Mouse (Mus musculus): ENCODE measurements around the gene Dnmt3l. TPM values are rescaled to one million over a fixed set of nuclear protein-coding genes. Genes with fewer than 3 reads are reported as not detected.
A peak's percentile ranks its signal among the peaks of the same experiment; 100 is the strongest.
"Not testable (repeated sequence)": the region's sequence is repeated elsewhere in the genome, so short reads cannot be mapped to it uniquely, and the experiment has no call there.

Gene Dnmt3l
- polyA plus RNA-seq, 1 experiment from 2014 or later: 0.86 TPM

- peaks cover 29% of the 10 kb centered on the region for H3K4me1 ChIP-seq
- not testable (repeated sequence) for H3K4me3 ChIP-seq (replicated peaks); H3K4me2 ChIP-seq; ATAC-seq (ENCODE audit: insufficient read depth, low FRiP score, low read depth); H3K27ac ChIP-seq; H3K9ac ChIP-seq; H3K36me3 ChIP-seq; H3K27me3 ChIP-seq (replicated peaks); H3K9me3 ChIP-seq
- WGBS: 93% methylated on average over 5 of the region's 5 CpGs
Observed at GRCm38 (mm10) chr10:78011116-78011515, 30.6 kb upstream of the Dnmt3l start.

GRCm38 (mm10) chr10:78012661-78013495 is 28.9 kb upstream of the Dnmt3l start:
- Histone ChIP-seq H3K27me3 (replicated peaks) (no peaks in the 10 kb centered on the region), H3K4me1 (peaks cover 14% of the 10 kb centered on the region), H3K4me3 (replicated peaks) (no peak overlapping the region), H3K27ac (no peak overlapping the region), H3K9ac (no peak overlapping the region), H3K9me3 (no peaks in the 10 kb centered on the region), H3K4me2 (no peak overlapping the region), H3K36me3 (no peaks in the 10 kb centered on the region)
- 88% methylated on average over 18 of the region's 18 CpGs for WGBS
- ATAC-seq (ENCODE audit: insufficient read depth, low FRiP score, low read depth): no peak

GRCm38 (mm10) chr10:78015489-78015888 is 26.3 kb upstream of the Dnmt3l start:
- H3K9me3 ChIP-seq: no peaks in the 10 kb centered on the region
- H3K27me3 ChIP-seq (replicated peaks): no peaks in the 10 kb centered on the region
- H3K36me3 ChIP-seq: no peaks in the 10 kb centered on the region
- H3K27ac ChIP-seq: no peak overlapping the region
- ATAC-seq (ENCODE audit: insufficient read depth, low FRiP score, low read depth): no peak
- 78% methylated on average over 1 of the region's 1 CpGs for WGBS
- no peak overlapping the region for H3K9ac ChIP-seq
- H3K4me2 ChIP-seq: no peak overlapping the region
- H3K4me1 ChIP-seq: peaks cover 4% of the 10 kb centered on the region; the same call in 1 of the 2 replicates
- no peak overlapping the region for H3K4me3 ChIP-seq (replicated peaks)

GRCm38 (mm10) chr10:78016366-78016765 is 25.4 kb upstream of the Dnmt3l start:
- 55% methylated on average over 5 of the region's 5 CpGs for WGBS
- H3K9me3 ChIP-seq: no peaks in the 10 kb centered on the region

GRCm38 (mm10) chr10:78018797-78019203 is 22.9 kb upstream of the Dnmt3l start:
- Histone ChIP-seq H3K9ac (no peak overlapping the region), H3K27ac (no peak overlapping the region), H3K9me3 (no peaks in the 10 kb centered on the region), H3K27me3 (replicated peaks) (no peaks in the 10 kb centered on the region), H3K4me2 (peak overlapping the region; percentile 52), H3K4me1 (peaks cover 3% of the 10 kb centered on the region; the same call in 1 of the 2 replicates), H3K4me3 (replicated peaks) (peak overlapping the region; percentile 21), H3K36me3 (no peaks in the 10 kb centered on the region)
- WGBS: 20% methylated on average over 19 of the region's 19 CpGs
- ATAC-seq (ENCODE audit: insufficient read depth, low FRiP score, low read depth): peak; percentile 77

More at GRCm38 (mm10) chr10:78016366-78016765, 25.4 kb upstream of the Dnmt3l start:
- H3K27me3 ChIP-seq (replicated peaks): no peaks in the 10 kb centered on the region
- no peaks in the 10 kb centered on the region for H3K36me3 ChIP-seq
- H3K27ac ChIP-seq: no peak overlapping the region
- no peak overlapping the region for H3K4me2 ChIP-seq
- H3K9ac ChIP-seq: no peak overlapping the region
- peaks cover 3% of the 10 kb centered on the region; the same call in 1 of the 2 replicates for H3K4me1 ChIP-seq
- no peak for ATAC-seq (ENCODE audit: insufficient read depth, low FRiP score, low read depth)
- H3K4me3 ChIP-seq (replicated peaks): no peak overlapping the region

GRCm38 (mm10) chr10:78019291-78019690 is 22.5 kb upstream of the Dnmt3l start:
- H3K4me2 ChIP-seq: no peak overlapping the region

GRCm38 (mm10) chr10:78019984-78020383 is 21.8 kb upstream of the Dnmt3l start:
- H3K9ac ChIP-seq; ATAC-seq (ENCODE audit: insufficient read depth, low FRiP score, low read depth): not testable (repeated sequence)

More at GRCm38 (mm10) chr10:78019291-78019690, 22.5 kb upstream of the Dnmt3l start:
- 0 out of 2 replicates have a peak, but pooled peaks have one; percentile 35 for ATAC-seq (ENCODE audit: insufficient read depth, low FRiP score, low read depth)
- H3K36me3 ChIP-seq: no peaks in the 10 kb centered on the region
- H3K27ac ChIP-seq: no peak overlapping the region
- H3K4me3 ChIP-seq (replicated peaks): no peak overlapping the region
- no peaks in the 10 kb centered on the region for H3K9me3 ChIP-seq
- WGBS: 74% methylated on average over 4 of the region's 4 CpGs
- peaks cover 3% of the 10 kb centered on the region; the same call in 1 of the 2 replicates for H3K4me1 ChIP-seq
- H3K9ac ChIP-seq: no peak overlapping the region
- H3K27me3 ChIP-seq (replicated peaks): no peaks in the 10 kb centered on the region

GRCm38 (mm10) chr10:78025453-78025852 is 16.3 kb upstream of the Dnmt3l start:
- not testable (repeated sequence) for ATAC-seq (ENCODE audit: insufficient read depth, low FRiP score, low read depth); H3K27me3 ChIP-seq (replicated peaks); H3K4me3 ChIP-seq (replicated peaks); H3K27ac ChIP-seq; H3K9me3 ChIP-seq; H3K4me1 ChIP-seq; H3K36me3 ChIP-seq; H3K9ac ChIP-seq; H3K4me2 ChIP-seq
- WGBS: 71% methylated on average over 6 of the region's 8 CpGs

More at GRCm38 (mm10) chr10:78019984-78020383, 21.8 kb upstream of the Dnmt3l start:
- not testable (repeated sequence) for H3K4me1 ChIP-seq; H3K27ac ChIP-seq; H3K36me3 ChIP-seq; H3K27me3 ChIP-seq (replicated peaks); H3K9me3 ChIP-seq; H3K4me2 ChIP-seq; H3K4me3 ChIP-seq (replicated peaks)
- WGBS: 93% methylated on average over 7 of the region's 11 CpGs

- H3K36me3 ChIP-seq: no peaks in the 10 kb centered on the region
- H3K27ac ChIP-seq: no peak overlapping the region
- H3K9ac ChIP-seq: no peak overlapping the region
- ATAC-seq (ENCODE audit: insufficient read depth, low FRiP score, low read depth): peak; percentile 78
- H3K4me1 ChIP-seq: no peaks in the 10 kb centered on the region
- no peak overlapping the region for H3K4me2 ChIP-seq
- H3K27me3 ChIP-seq (replicated peaks): no peaks in the 10 kb centered on the region
- WGBS: 6% methylated on average over 5 of the region's 5 CpGs
- no peak overlapping the region for H3K4me3 ChIP-seq (replicated peaks)
- no peaks in the 10 kb centered on the region for H3K9me3 ChIP-seq
Observed at GRCm38 (mm10) chr10:78028129-78028528, 13.6 kb upstream of the Dnmt3l start.

GRCm38 (mm10) chr10:78029080-78029479 is 12.7 kb upstream of the Dnmt3l start:
- Histone ChIP-seq H3K4me2 (no peak overlapping the region), H3K4me1 (no peaks in the 10 kb centered on the region), H3K4me3 (replicated peaks) (no peak overlapping the region), H3K27ac (no peak overlapping the region), H3K9me3 (no peaks in the 10 kb centered on the region), H3K27me3 (replicated peaks) (no peaks in the 10 kb centered on the region), H3K9ac (no peak overlapping the region), H3K36me3 (no peaks in the 10 kb centered on the region)
- WGBS: 76% methylated on average over 1 of the region's 1 CpGs
- no peak for ATAC-seq (ENCODE audit: insufficient read depth, low FRiP score, low read depth)

- Histone ChIP-seq H3K4me1 (no peaks in the 10 kb centered on the region), H3K27ac (no peak overlapping the region), H3K4me2 (no peak overlapping the region), H3K9me3 (no peaks in the 10 kb centered on the region), H3K4me3 (replicated peaks) (no peak overlapping the region), H3K36me3 (no peaks in the 10 kb centered on the region), H3K27me3 (replicated peaks) (no peaks in the 10 kb centered on the region), H3K9ac (no peak overlapping the region)
- no peak for ATAC-seq (ENCODE audit: insufficient read depth, low FRiP score, low read depth)
- WGBS: 71% methylated on average over 2 of the region's 2 CpGs
Observed at GRCm38 (mm10) chr10:78031987-78032386, 9.8 kb upstream of the Dnmt3l start.

GRCm38 (mm10) chr10:78037139-78037538 is 4.6 kb upstream of the Dnmt3l start:
- ATAC-seq (ENCODE audit: insufficient read depth, low FRiP score, low read depth): no peak
- WGBS: 78% methylated on average over 4 of the region's 4 CpGs

More at GRCm38 (mm10) chr10:78037139-78037538, 4.6 kb upstream of the Dnmt3l start:
- no peaks in the 10 kb centered on the region for H3K4me1 ChIP-seq
- no peak overlapping the region for H3K4me3 ChIP-seq (replicated peaks)
- H3K36me3 ChIP-seq: no peaks in the 10 kb centered on the region
- no peaks in the 10 kb centered on the region for H3K27me3 ChIP-seq (replicated peaks)
- no peak overlapping the region for H3K9ac ChIP-seq
- no peak overlapping the region for H3K27ac ChIP-seq
- H3K9me3 ChIP-seq: no peaks in the 10 kb centered on the region
- H3K4me2 ChIP-seq: no peak overlapping the region

Data from stomach, embryonic 15.5 days (tissue).